Mouse (Mus musculus) leukemia stem cell, adult 10-12 weeks (primary cell): ENCODE data around the gene Mlh3. TPM values are rescaled to one million over a fixed set of nuclear protein-coding genes. Genes with fewer than 3 reads are reported as not detected.

Source experiments
- polyA plus RNA-seq: library from polyadenylated mRNA; stranded (reverse); fragments of >175 nt; gene quantifications from 2 replicates; pipeline ENCODE4 v1.2.3, GENCODE M21; 2012; ENCODE audit warnings: low replicate concordance

Mlh3 gene
- polyA plus RNA-seq = 2.5 and 3.7 TPM in 2 replicates

GRCm38 (mm10) chr12:85270319-85270718, at the start of gene Mlh3:
Gene Mlh3, minus strand, starts transcription at chr12:85270599.

GRCm38 (mm10) chr12:85288486-85289156, 18.2 kb upstream of the Mlh3 start, which contains the start of gene Zc2hc1c:
Gene Zc2hc1c, plus strand, starts transcription at chr12:85288591.

GRCm38 (mm10) chr12:85287809-85288485, 17.5 kb upstream of the Mlh3 start, which contains the start of gene Acyp1:
Gene Acyp1, minus strand, starts transcription at chr12:85288438.

GRCm38 (mm10) chr12:85219236-85219904, 51.0 kb downstream of the Mlh3 start, which contains the start of gene Eif2b2:
Gene Eif2b2, plus strand, starts transcription at chr12:85219481.

Other genes starting within 250 kb of the Mlh3 start
- 4.8 and 9.4 TPM in 2 replicates for gene Prox2, start 159.8 kb downstream of the Mlh3 start, polyA plus RNA-seq
- gene Dlst, start 159.8 kb downstream of the Mlh3 start, polyA plus RNA-seq = 1,237 and 1,461 TPM in 2 replicates
- gene Rps6kl1, start 119.3 kb downstream of the Mlh3 start, polyA plus RNA-seq = 0.09 and 0.44 TPM in 2 replicates
- not detected in 2 replicates for gene Pgf, start 92.8 kb downstream of the Mlh3 start, polyA plus RNA-seq
- 86.6 and 239 TPM in 2 replicates for gene Eif2b2, start 51.1 kb downstream of the Mlh3 start, polyA plus RNA-seq
- 15.3 and 25.8 TPM in 2 replicates for gene Acyp1, start 17.8 kb upstream of the Mlh3 start, polyA plus RNA-seq
- 0.19 TPM in 1 of 2 replicates, not detected in the other for gene Zc2hc1c, start 18.0 kb upstream of the Mlh3 start, polyA plus RNA-seq
- gene Nek9, start 68.8 kb upstream of the Mlh3 start, polyA plus RNA-seq = 9.1 and 9.9 TPM in 2 replicates
- 125 and 220 TPM in 2 replicates for gene Tmed10, start 104.2 kb upstream of the Mlh3 start, polyA plus RNA-seq
- gene Fos, start 203.3 kb upstream of the Mlh3 start, polyA plus RNA-seq = 11.3 and 48.2 TPM in 2 replicates